Mouse (Mus musculus) MEL (cell line): Measurements from ENCODE around the gene Grid2ip. TPM values are rescaled to one million over a fixed set of nuclear protein-coding genes. Genes with fewer than 3 reads are reported as not detected.

Experiments used
- DNase-seq: peaks from one replicate; pipeline ENCODE4 v3.0.0; 2011; ENCODE audit warnings: low read depth, low spot score
- H3K27ac ChIP-seq: 2 replicates; pipeline ENCODE4 v1.5.1; 2012; ENCODE audit warnings: low read depth, mild to moderate bottlenecking, control low read depth, low read length, moderate library complexity; ENCODE audit not compliant: control insufficient read depth
- H3K27me3 ChIP-seq, 2 experiments: fragments of 150-350 bp in 1 of 2; sonication (generic) in 1 of 2; 2 replicates each; pipeline ENCODE4 v1.6.1; 2012; ENCODE audit warnings: low read length in 2 of 2, mild to moderate bottlenecking in 2 of 2, improper control_type of control experiment in 1 of 2, moderate library complexity in 1 of 2; ENCODE audit not compliant: insufficient read depth in 2 of 2, control insufficient read depth in 1 of 2
- H3K36me3 ChIP-seq, 2 experiments: 2 replicates each; pipeline ENCODE4 v1.6.1; 2012 to 2014; ENCODE audit warnings: low read length in 2 of 2, improper control_type of control experiment in 1 of 2, inconsistent platforms in 1 of 2, mild to moderate bottlenecking in 1 of 2; ENCODE audit not compliant: insufficient read depth in 2 of 2, control insufficient read depth in 1 of 2
- H3K4me1 ChIP-seq, 2 experiments: fragments of 150-350 bp in 1 of 2; sonication (generic) in 1 of 2; 2 replicates each; pipeline ENCODE4 v1.6.1; 2012; ENCODE audit warnings: low read length in 2 of 2, improper control_type of control experiment in 1 of 2, mild to moderate bottlenecking in 1 of 2; ENCODE audit not compliant: insufficient read depth in 2 of 2, control insufficient read depth in 1 of 2
- H3K4me3 ChIP-seq, 2 experiments: fragments of 150-350 bp in 1 of 2; sonication (generic) in 1 of 2; 2 replicates each; pipeline ENCODE4 v1.5.1; 2012; ENCODE audit warnings: low read depth in 2 of 2, low read length in 2 of 2, mild to moderate bottlenecking in 2 of 2, moderate library complexity in 2 of 2, control low read depth in 1 of 2, improper control_type of control experiment in 1 of 2; ENCODE audit not compliant: control insufficient read depth in 1 of 2, insufficient read depth in 1 of 2
- H3K79me2 ChIP-seq: 2 replicates; pipeline ENCODE4 v1.6.1; 2012; ENCODE audit warnings: mild to moderate bottlenecking, low read length, moderate library complexity; ENCODE audit not compliant: control insufficient read depth, poor library complexity, insufficient read depth
- H3K9ac ChIP-seq: 2 replicates; pipeline ENCODE4 v1.6.1; 2012; ENCODE audit warnings: low read depth, mild to moderate bottlenecking, control low read depth, low read length, moderate library complexity; ENCODE audit not compliant: control insufficient read depth, poor library complexity, severe bottlenecking
- H3K9me3 ChIP-seq: fragments of 150-350 bp; sonication (generic); replicated peaks from 2 replicates; pipeline ENCODE4 v1.6.1; 2012; ENCODE audit warnings: mild to moderate bottlenecking, low read length, improper control_type of control experiment, moderate library complexity; ENCODE audit not compliant: insufficient read depth
- BHLHE40 ChIP-seq: IDR thresholded peaks from 2 replicates; pipeline ENCODE4 v1.6.1; 2012; ENCODE audit warnings: low read depth, mild to moderate bottlenecking, inconsistent platforms, low read length, improper control_type of control experiment, borderline replicate concordance
- CTCF ChIP-seq, 3 experiments: IDR thresholded peaks in 2 of 3; conservative IDR thresholded peaks in 1 of 3; 2 replicates each; pipeline ENCODE4 v1.5.1; 2011 to 2012; ENCODE audit warnings: low read length in 3 of 3, low read depth in 2 of 3, mild to moderate bottlenecking in 2 of 3, improper control_type of control experiment in 1 of 3, inconsistent platforms in 1 of 3, mixed read lengths in 1 of 3, moderate library complexity in 1 of 3; ENCODE audit not compliant: control insufficient read depth in 1 of 3, insufficient read depth in 1 of 3, poor library complexity in 1 of 3, severe bottlenecking in 1 of 3
- ELF1 ChIP-seq: IDR thresholded peaks from 2 replicates; pipeline ENCODE4 v1.6.1; 2014; ENCODE audit warnings: low read depth, mild to moderate bottlenecking, inconsistent platforms, low read length, improper control_type of control experiment, moderate library complexity
- GABPA ChIP-seq: IDR thresholded peaks from 2 replicates; pipeline ENCODE4 v1.6.1; 2012; ENCODE audit warnings: low read depth, mild to moderate bottlenecking, inconsistent platforms, low read length, improper control_type of control experiment, moderate library complexity
- HCFC1 ChIP-seq: IDR thresholded peaks from 2 replicates; pipeline ENCODE4 v1.6.1; 2012; ENCODE audit warnings: low read depth, mild to moderate bottlenecking, inconsistent platforms, low read length, improper control_type of control experiment, moderate library complexity
- KAT2A ChIP-seq: conservative IDR thresholded peaks from 2 replicates; pipeline ENCODE4 v1.6.1; 2012; ENCODE audit warnings: low read depth, low read length, improper control_type of control experiment, inconsistent platforms
- MAFK ChIP-seq: IDR thresholded peaks from 2 replicates; pipeline ENCODE4 v1.6.1; 2011; ENCODE audit warnings: low read depth, mild to moderate bottlenecking, low read length, improper control_type of control experiment, borderline replicate concordance
- MAX ChIP-seq: IDR thresholded peaks from 2 replicates; pipeline ENCODE4 v1.6.1; 2011; ENCODE audit warnings: low read length, improper control_type of control experiment
- MAZ ChIP-seq: IDR thresholded peaks from 2 replicates; pipeline ENCODE4 v1.6.1; 2012; ENCODE audit warnings: low read depth, mild to moderate bottlenecking, inconsistent platforms, low read length, improper control_type of control experiment
- MEF2A ChIP-seq: IDR thresholded peaks from 2 replicates; pipeline ENCODE4 v1.6.1; 2014; ENCODE audit warnings: low read depth, mild to moderate bottlenecking, inconsistent platforms, low read length, improper control_type of control experiment; ENCODE audit not compliant: poor library complexity, insufficient replicate concordance, severe bottlenecking; ENCODE audit errors: extremely low read depth
- MXI1 ChIP-seq: IDR thresholded peaks from 2 replicates; pipeline ENCODE4 v1.6.1; 2011; ENCODE audit warnings: mild to moderate bottlenecking, low read depth, low read length, improper control_type of control experiment
- MYC ChIP-seq: IDR thresholded peaks from 2 replicates; pipeline ENCODE4 v1.6.1; 2011; ENCODE audit warnings: low read depth, mild to moderate bottlenecking, low read length, improper control_type of control experiment, moderate library complexity
- NELFE ChIP-seq: IDR thresholded peaks from 2 replicates; pipeline ENCODE4 v1.6.1; 2011; ENCODE audit warnings: low read depth, low read length, improper control_type of control experiment
- NRF1 ChIP-seq: IDR thresholded peaks from 2 replicates; pipeline ENCODE4 v1.6.1; 2014; ENCODE audit warnings: low read depth, mild to moderate bottlenecking, inconsistent platforms, low read length, improper control_type of control experiment, moderate library complexity; ENCODE audit not compliant: poor library complexity, insufficient read depth, severe bottlenecking
- POLR2AphosphoS2 ChIP-seq: IDR thresholded peaks from 2 replicates; pipeline ENCODE4 v1.6.1; 2011; ENCODE audit warnings: low read length, improper control_type of control experiment
- POLR2AphosphoS5 ChIP-seq: IDR thresholded peaks from 2 replicates; pipeline ENCODE4 v1.6.1; 2012; ENCODE audit warnings: low read depth, borderline replicate concordance, mild to moderate bottlenecking, inconsistent platforms, low read length, moderate library complexity, mixed read lengths
- RAD21 ChIP-seq: IDR thresholded peaks from 2 replicates; pipeline ENCODE4 v1.6.1; 2011; ENCODE audit warnings: mild to moderate bottlenecking, low read depth, low read length, improper control_type of control experiment
- RCOR1 ChIP-seq: IDR thresholded peaks from 2 replicates; pipeline ENCODE4 v1.6.1; 2012; ENCODE audit warnings: low read depth, mild to moderate bottlenecking, inconsistent platforms, low read length, improper control_type of control experiment
- SIN3A ChIP-seq: IDR thresholded peaks from 2 replicates; pipeline ENCODE4 v1.6.1; 2012; ENCODE audit warnings: low read length, improper control_type of control experiment, inconsistent platforms
- SMC3 ChIP-seq: IDR thresholded peaks from 2 replicates; pipeline ENCODE4 v1.6.1; 2011; ENCODE audit warnings: low read depth, low read length, improper control_type of control experiment
- TAL1 ChIP-seq: IDR thresholded peaks from 2 replicates; pipeline ENCODE4 v1.6.1; 2012; ENCODE audit warnings: mild to moderate bottlenecking, inconsistent platforms, low read length, moderate library complexity, mixed read lengths
- TBP ChIP-seq: IDR thresholded peaks from 2 replicates; pipeline ENCODE4 v1.8.0; 2011; ENCODE audit warnings: low read depth, low read length, improper control_type of control experiment
- TCF12 ChIP-seq: IDR thresholded peaks from 2 replicates; pipeline ENCODE4 v1.6.1; 2014; ENCODE audit warnings: low read depth, mild to moderate bottlenecking, inconsistent platforms, low read length, improper control_type of control experiment, moderate library complexity
- ZC3H11A ChIP-seq: IDR thresholded peaks from 2 replicates; pipeline ENCODE4 v1.6.1; 2012; ENCODE audit warnings: low read depth, mild to moderate bottlenecking, inconsistent platforms, low read length, improper control_type of control experiment
- ZKSCAN1 ChIP-seq: IDR thresholded peaks from 2 replicates; pipeline ENCODE4 v1.6.1; 2012; ENCODE audit warnings: low read depth, mild to moderate bottlenecking, inconsistent platforms, low read length, improper control_type of control experiment, moderate library complexity
- ZMIZ1 ChIP-seq: IDR thresholded peaks from 2 replicates; pipeline ENCODE4 v1.6.1; 2012; ENCODE audit warnings: low read depth, mild to moderate bottlenecking, inconsistent platforms, low read length, improper control_type of control experiment, moderate library complexity
- ZNF384 ChIP-seq: IDR thresholded peaks from 2 replicates; pipeline ENCODE4 v1.6.1; 2012; ENCODE audit warnings: low read depth, mild to moderate bottlenecking, inconsistent platforms, low read length, improper control_type of control experiment
- polyA plus RNA-seq, 2 experiments: library from polyadenylated mRNA; stranded (reverse) in 1 of 2; unstranded in 1 of 2; fragments of >175 nt in 1 of 2; fragments of >200 nt in 1 of 2; gene quantifications; 2 replicates each; pipeline versions ENCODE4 v1.2.1 to v1.2.4; 2012; ENCODE audit warnings: low replicate concordance in 2 of 2, low read depth in 1 of 2; ENCODE audit not compliant: insufficient read length in 2 of 2, insufficient read depth in 1 of 2, missing spikeins in 1 of 2
- total RNA-seq: library from RNA; depleted of rRNA; stranded (reverse); fragments of 300-350 nt; gene quantifications from 2 replicates; pipeline ENCODE4 v1.2.3, GENCODE M21; 2012

Grid2ip gene
- total and polyA plus RNA-seq, 3 experiments, result not detected

DNA sequence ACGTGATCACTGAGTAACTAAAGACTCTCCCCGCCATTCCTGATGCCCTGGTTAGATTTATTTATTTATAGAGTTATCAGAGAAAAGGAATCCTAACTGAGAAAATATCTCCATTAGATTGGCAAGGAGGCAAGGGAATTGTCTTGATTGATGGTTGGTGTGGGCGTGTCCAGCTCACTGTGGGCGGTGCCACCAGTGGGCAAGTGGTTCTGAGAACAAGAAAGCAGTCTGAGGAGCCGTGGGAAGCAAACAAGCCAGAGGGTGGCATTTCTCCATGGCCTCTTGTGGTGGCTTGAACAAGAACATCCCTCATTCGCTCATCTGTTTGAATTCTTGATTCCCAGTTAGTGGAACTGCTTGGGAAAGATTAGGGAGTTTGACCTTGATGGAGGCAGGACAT, 17.5 kb upstream of the Grid2ip start:
- Histone ChIP-seq H3K27me3 (peaks cover 2 to 5% of the 10 kb centered on the region in 2 experiments), H3K27ac (no peak overlapping the region), H3K9me3 (no peaks in the 10 kb centered on the region), H3K4me1 (no peaks in the 10 kb centered on the region), H3K4me3 (no peak overlapping the region), H3K9ac (no peak overlapping the region), H3K79me2 (no peaks in the 10 kb centered on the region), H3K36me3 (no peaks in the 10 kb centered on the region)
- DNase-seq, result no peak
- TF ChIP-seq SMC3 (no peak), MXI1 (no peak), MAFK (no peak), MAX (no peak), MAZ (no peak), KAT2A (no peak), NELFE (no peak), ELF1 (no peak), CTCF (IDR thresholded peaks at IDR 0.05 in 2 of 3, conservative IDR thresholded peaks at IDR 0.05 in 1 of 3; ENCODE audit: control insufficient read depth in 1 of 3, insufficient read depth in 1 of 3, low read depth in 2 of 3, low read length in 3 of 3, poor library complexity in 1 of 3, severe bottlenecking in 1 of 3) (no peak), MYC (no peak), TBP (no peak)

DNA sequence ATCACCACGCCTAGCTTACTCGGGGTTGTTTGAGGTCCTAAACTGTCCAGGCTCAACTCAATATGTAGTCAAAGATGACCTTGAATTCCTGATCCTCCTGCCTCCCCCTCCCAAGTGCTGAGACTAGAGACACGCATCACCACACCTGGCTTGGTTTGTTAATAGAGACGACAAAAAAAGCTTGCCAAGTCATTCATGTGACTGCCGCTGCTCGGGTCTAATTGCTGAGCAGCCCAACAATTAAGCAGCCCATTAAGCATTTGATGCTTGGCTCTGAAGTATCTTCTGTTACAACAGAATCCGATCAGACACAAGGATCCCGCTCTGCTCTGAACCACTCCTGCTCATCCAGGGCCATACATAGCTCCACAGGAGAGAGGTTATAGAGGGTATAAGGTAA, 10.8 kb upstream of the Grid2ip start:
- no peaks in the 10 kb centered on the region for H3K36me3 ChIP-seq
- peaks cover 0 to 5% of the 10 kb centered on the region in 2 experiments; a peak in 3 of 4 replicates for H3K27me3 ChIP-seq
- TF ChIP-seq BHLHE40, result no peak
- no peak for TF ChIP-seq GABPA
- H3K4me3 ChIP-seq, result no peak overlapping the region
- H3K4me1 ChIP-seq, result no peaks in the 10 kb centered on the region
- H3K27ac ChIP-seq, result no peak overlapping the region
- no peak overlapping the region for H3K9ac ChIP-seq
- no peaks in the 10 kb centered on the region for H3K9me3 ChIP-seq
- no peaks in the 10 kb centered on the region for H3K79me2 ChIP-seq
- no peak for DNase-seq

DNA sequence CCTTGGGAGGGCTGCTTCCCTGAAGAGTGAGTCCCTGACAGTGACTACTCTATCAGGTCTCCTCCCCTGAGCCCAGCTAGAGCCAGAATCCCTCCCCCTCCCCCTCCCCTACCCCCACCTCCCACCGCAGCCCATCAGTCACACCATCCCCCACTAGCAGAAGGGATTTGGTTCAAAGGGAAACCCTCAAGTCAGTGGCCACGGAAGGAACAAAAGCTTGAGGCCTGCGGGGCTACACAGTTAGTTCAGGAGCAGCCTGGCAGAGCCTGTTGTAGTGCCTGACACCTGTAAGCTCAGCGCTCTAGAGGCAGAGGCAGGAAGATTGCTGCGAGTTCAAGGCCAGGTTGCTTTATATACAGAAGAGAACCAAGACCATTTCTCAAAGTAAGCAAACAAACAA, 1.1 kb upstream of the Grid2ip start:
- Histone ChIP-seq H3K9me3 (no peaks in the 10 kb centered on the region), H3K79me2 (no peaks in the 10 kb centered on the region), H3K27me3 (no peaks in the 10 kb centered on the region), H3K36me3 (no peaks in the 10 kb centered on the region), H3K9ac (no peak overlapping the region), H3K27ac (no peak overlapping the region), H3K4me1 (no peaks in the 10 kb centered on the region), H3K4me3 (no peak overlapping the region)
- TF ChIP-seq ZNF384, result no peak
- TF ChIP-seq MEF2A, result no peak
- no peak for TF ChIP-seq MAFK
- no peak for TF ChIP-seq ZKSCAN1
- no peak for TF ChIP-seq SIN3A
- TF ChIP-seq POLR2AphosphoS2, result no peak
- no peak for TF ChIP-seq MAZ
- TF ChIP-seq TCF12, result no peak
- no peak for TF ChIP-seq MYC
- no peak for TF ChIP-seq RAD21
- no peak for TF ChIP-seq GABPA
- TF ChIP-seq ZC3H11A, result no peak
- TF ChIP-seq ZMIZ1, result no peak
- no peak for TF ChIP-seq RCOR1
- no peak for TF ChIP-seq HCFC1
- no peak for TF ChIP-seq TAL1
- no peak for TF ChIP-seq BHLHE40
- TF ChIP-seq NRF1, result no peak
- no peak for TF ChIP-seq MXI1
- TF ChIP-seq POLR2AphosphoS5, result no peak
- no peak for DNase-seq
